Mouse (Mus musculus) heart, embryonic 14.5 days (tissue): ENCODE data around the gene Bap1. TPM values are rescaled to one million over a fixed set of nuclear protein-coding genes. Genes with fewer than 3 reads are reported as not detected.

Source experiments
- ATAC-seq: fragments of 200-750 bp; cut with Nextera tagmentation; 2 replicates; pipeline ENCODE4 v1.8.0; 2017; ENCODE audit warnings: low read depth, moderate TSS enrichment; ENCODE audit not compliant: insufficient number of reproducible peaks, insufficient read depth, low FRiP score
- H3K27ac ChIP-seq, 2 experiments: fragments of 200-500 bp in 1 of 2; fragments of 300-500 bp in 1 of 2; sonication (generic) in 1 of 2; replicated peaks in 1 of 2; 2 replicates each; pipeline ENCODE4 v1.5.1; 2012 to 2014; ENCODE audit warnings: low read depth in 2 of 2, low read length in 2 of 2, control low read depth in 1 of 2, mild to moderate bottlenecking in 1 of 2, mixed read lengths in 1 of 2; ENCODE audit not compliant: control insufficient read depth in 1 of 2, insufficient read depth in 1 of 2
- H3K27me3 ChIP-seq: fragments of 300-500 bp; sonication (generic); 2 replicates; pipeline ENCODE4 v1.6.1; 2014; ENCODE audit warnings: mild to moderate bottlenecking, low read length, control low read depth; ENCODE audit not compliant: control insufficient read depth, insufficient read depth
- H3K36me3 ChIP-seq: fragments of 300-500 bp; sonication (generic); 2 replicates; pipeline ENCODE4 v1.6.1; 2014; ENCODE audit warnings: mild to moderate bottlenecking, control low read depth, low read length, mixed read lengths; ENCODE audit not compliant: control insufficient read depth, insufficient read depth
- H3K4me1 ChIP-seq, 2 experiments: fragments of 200-500 bp in 1 of 2; fragments of 300-500 bp in 1 of 2; sonication (generic) in 1 of 2; 2 replicates each; pipeline ENCODE4 v1.6.1; 2012 to 2014; ENCODE audit warnings: low read length in 2 of 2, control low read depth in 1 of 2, mixed read lengths in 1 of 2; ENCODE audit not compliant: control insufficient read depth in 2 of 2, insufficient read depth in 2 of 2
- H3K4me2 ChIP-seq: fragments of 300-500 bp; sonication (generic); 2 replicates; pipeline ENCODE4 v1.6.1; 2014; ENCODE audit warnings: mild to moderate bottlenecking, low read length
- H3K4me3 ChIP-seq, 2 experiments: fragments of 200-500 bp in 1 of 2; fragments of 300-500 bp in 1 of 2; sonication (generic) in 1 of 2; 2 replicates each; pipeline ENCODE4 v1.5.1; 2012 to 2014; ENCODE audit warnings: low read length in 2 of 2, mild to moderate bottlenecking in 2 of 2, control low read depth in 1 of 2, low read depth in 1 of 2, moderate library complexity in 1 of 2; ENCODE audit not compliant: control insufficient read depth in 1 of 2, insufficient read depth in 1 of 2
- H3K9ac ChIP-seq: fragments of 300-500 bp; sonication (generic); 2 replicates; pipeline ENCODE4 v1.6.1; 2014; ENCODE audit warnings: mild to moderate bottlenecking, low read length
- H3K9me3 ChIP-seq: fragments of 300-500 bp; sonication (generic); 2 replicates; pipeline ENCODE4 v1.6.1; 2016; ENCODE audit warnings: low read length, control low read depth; ENCODE audit not compliant: control insufficient read depth
- WGBS: fragments of 180-500 bp; shearing (Covaris S2); extraction: QIAGEN DNeasy Blood & Tissue Kit; methylation state at CpG from one replicate; pipeline ENCODE4 v1.1.7; 2014; 5-methylcytosine and 5-hydroxymethylcytosine counted together
- polyA plus RNA-seq: library from polyadenylated mRNA; unstranded; fragments of >200 nt; fragmentation: Nextera tagmentation; extraction: Ambion mirVana; gene quantifications from 2 replicates; pipeline ENCODE4 v1.2.1, GENCODE M21; 2014

Gene Bap1
- polyA plus RNA-seq, 1 experiment from 2014 or later = 47.6 TPM

DNA sequence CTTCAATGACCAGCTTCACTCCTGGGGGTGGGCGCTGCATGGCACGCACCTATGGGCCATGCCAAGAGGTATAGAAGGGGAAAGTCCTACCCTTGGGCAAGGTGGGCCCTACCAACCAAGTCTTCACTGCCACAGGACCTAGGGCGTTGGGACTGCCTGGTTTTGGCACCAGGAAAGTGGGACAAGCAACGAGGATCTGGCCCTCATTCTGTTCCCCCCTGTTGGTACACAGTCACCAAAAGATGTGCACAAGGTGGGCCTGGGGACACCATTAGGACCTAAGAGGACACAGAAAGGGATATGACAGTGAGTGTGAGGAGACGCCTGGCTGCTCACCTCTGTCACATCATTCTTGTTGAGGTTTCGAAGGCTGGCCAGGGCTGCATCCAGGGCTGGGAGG lies 19.9 kb downstream of the Bap1 start:
- Histone ChIP-seq H3K36me3 (no peaks in the 10 kb centered on the region), H3K4me3 (no peak overlapping the region), H3K27ac (no peak overlapping the region), H3K27me3 (peaks cover 6% of the 10 kb centered on the region; the same call in 1 of the 2 replicates), H3K4me1 (peaks cover 0 to 4% of the 10 kb centered on the region in 2 experiments; a peak in 2 of 4 replicates), H3K4me2 (no peak overlapping the region), H3K9me3 (no peaks in the 10 kb centered on the region), H3K9ac (no peak overlapping the region)
- no peak for ATAC-seq
- WGBS = 81% methylated on average over 6 of the region's 6 CpGs

DNA sequence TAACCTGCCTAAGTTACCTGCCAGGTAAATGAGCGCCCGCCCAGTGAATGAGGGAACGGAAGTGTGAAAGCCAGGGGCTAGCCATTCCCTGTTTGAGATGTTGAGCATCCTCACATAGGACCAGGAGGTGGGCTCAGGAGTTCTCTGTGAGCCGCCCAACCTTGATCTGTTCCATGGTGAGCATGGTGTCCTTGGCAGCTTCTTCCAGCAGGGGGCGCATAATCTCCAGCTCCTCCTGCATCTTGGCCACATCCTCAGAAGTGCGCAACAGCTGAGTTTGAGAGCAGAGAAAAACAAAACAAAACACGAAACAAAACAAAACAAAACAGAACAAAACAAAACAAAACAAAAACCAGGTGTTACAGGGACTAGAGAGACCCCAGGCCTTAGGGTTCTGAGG lies 20.9 kb downstream of the Bap1 start:
- Histone ChIP-seq H3K27ac (no peak overlapping the region), H3K4me1 (peaks cover 0 to 4% of the 10 kb centered on the region in 2 experiments; a peak in 2 of 4 replicates), H3K4me2 (no peak overlapping the region), H3K36me3 (no peaks in the 10 kb centered on the region), H3K4me3 (no peak overlapping the region), H3K27me3 (peaks cover 6% of the 10 kb centered on the region; the same call in 1 of the 2 replicates), H3K9ac (no peak overlapping the region), H3K9me3 (no peaks in the 10 kb centered on the region)
- WGBS = 15% methylated on average over 7 of the region's 7 CpGs
- ATAC-seq = no peak

DNA sequence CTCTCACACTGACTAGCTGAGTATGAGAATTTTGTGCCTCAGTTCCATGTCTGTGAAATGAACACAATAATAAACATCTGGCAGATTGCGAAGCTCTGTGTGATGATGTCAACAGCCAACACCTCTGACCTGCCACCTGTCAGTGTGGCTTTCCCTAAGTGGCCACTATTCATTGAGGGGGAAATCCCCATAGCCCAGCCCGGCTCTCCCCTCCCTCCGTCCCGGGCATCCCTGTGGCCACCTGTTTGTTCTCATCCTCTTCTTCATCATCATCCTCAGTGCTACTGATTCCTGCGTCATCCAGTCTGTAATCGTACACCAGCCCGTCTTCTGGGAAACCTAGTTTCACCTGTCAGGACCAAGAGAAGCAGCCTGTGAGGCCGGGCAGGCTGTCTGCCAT lies 34.5 kb downstream of the Bap1 start:
- no peaks in the 10 kb centered on the region for H3K9me3 ChIP-seq
- H3K9ac ChIP-seq = no peak overlapping the region
- H3K4me2 ChIP-seq = no peak overlapping the region
- H3K36me3 ChIP-seq = no peaks in the 10 kb centered on the region
- no peak overlapping the region for H3K27ac ChIP-seq
- no peaks in the 10 kb centered on the region for H3K4me1 ChIP-seq
- no peak overlapping the region for H3K4me3 ChIP-seq
- ATAC-seq = no peak
- WGBS = 75% methylated on average over 8 of the region's 8 CpGs
- peaks cover 6% of the 10 kb centered on the region; the same call in 1 of the 2 replicates for H3K27me3 ChIP-seq

Other genes with a start within 250 kb of the Bap1 start
- gene Spcs1, start 249.8 kb upstream of the Bap1 start, polyA plus RNA-seq = 382 and 395 TPM in 2 replicates
- 75.1 and 89.0 TPM in 2 replicates for gene Pbrm1, start 232.3 kb upstream of the Bap1 start, polyA plus RNA-seq
- gene Gnl3, start 232.3 kb upstream of the Bap1 start, polyA plus RNA-seq = 49.3 and 51.4 TPM in 2 replicates
- gene Smim4, start 122.5 kb upstream of the Bap1 start, polyA plus RNA-seq = 98.2 and 107 TPM in 2 replicates
- gene Nt5dc2, start 120.4 kb upstream of the Bap1 start, polyA plus RNA-seq = 329 and 341 TPM in 2 replicates
- gene Stab1, start 82.8 kb upstream of the Bap1 start, polyA plus RNA-seq = 56.0 and 66.8 TPM in 2 replicates
- gene Tnnc1, start 43.1 kb upstream of the Bap1 start, polyA plus RNA-seq = 5,119 and 5,195 TPM in 2 replicates
- 308 and 317 TPM in 2 replicates for gene Nisch, start 34.5 kb upstream of the Bap1 start, polyA plus RNA-seq
- 0.23 and 0.26 TPM in 2 replicates for gene Sema3g, start 33.6 kb upstream of the Bap1 start, polyA plus RNA-seq
- gene Phf7, start 133 bp upstream of the Bap1 start, polyA plus RNA-seq = 9.4 and 9.6 TPM in 2 replicates
- gene Dnah1, start 72.4 kb downstream of the Bap1 start, polyA plus RNA-seq = 0.86 and 0.93 TPM in 2 replicates
- gene Capn7, start 85.2 kb downstream of the Bap1 start, polyA plus RNA-seq = 44.9 and 45.9 TPM in 2 replicates
- 13.0 and 13.5 TPM in 2 replicates for gene Sh3bp5, start 184.6 kb downstream of the Bap1 start, polyA plus RNA-seq
- 13.1 and 13.2 TPM in 2 replicates for gene Eaf1, start 242.9 kb downstream of the Bap1 start, polyA plus RNA-seq
- 36.6 and 40.7 TPM in 2 replicates for gene Mettl6, start 243.6 kb downstream of the Bap1 start, polyA plus RNA-seq